Mouse (Mus musculus): ENCODE measurements around the gene Gnb1l.

The Gnb1l gene

GRCm38 (mm10) chr16:18498558-18498990 is at the start of gene Gnb1l, which contains the start of gene Rtl10:
Gene Gnb1l (plus strand): TSS chr16:18498713.
Gene Rtl10 (plus strand): TSS chr16:18498901.
- peak; percentile 94 for DNase-seq

- DNase-seq, result no peak
Observed at GRCm38 (mm10) chr16:18449005-18449404, 49.5 kb upstream of the Gnb1l start.

GRCm38 (mm10) chr16:18451486-18452181 is 46.9 kb upstream of the Gnb1l start:
- peak; percentile 66 for DNase-seq

GRCm38 (mm10) chr16:18452361-18452862 is 46.1 kb upstream of the Gnb1l start:
- DNase-seq, result no peak

- no peak for DNase-seq
Observed at GRCm38 (mm10) chr16:18453846-18454245, 44.7 kb upstream of the Gnb1l start.

GRCm38 (mm10) chr16:18455407-18455806 is 43.1 kb upstream of the Gnb1l start:
- no peak for DNase-seq

- no peak for DNase-seq
Observed at GRCm38 (mm10) chr16:18458661-18459060, 39.9 kb upstream of the Gnb1l start.

- DNase-seq, result no peak
Observed at GRCm38 (mm10) chr16:18459335-18459954, 39.1 kb upstream of the Gnb1l start.

GRCm38 (mm10) chr16:18459955-18460370 is 38.5 kb upstream of the Gnb1l start:
- no peak for DNase-seq

- no peak for DNase-seq
Observed at GRCm38 (mm10) chr16:18460826-18461225, 37.7 kb upstream of the Gnb1l start.

GRCm38 (mm10) chr16:18462031-18462430 is 36.5 kb upstream of the Gnb1l start:
- no peak for DNase-seq

GRCm38 (mm10) chr16:18462598-18462997 is 35.9 kb upstream of the Gnb1l start:
- no peak for DNase-seq

- no peak for DNase-seq
Observed at GRCm38 (mm10) chr16:18464271-18464670, 34.2 kb upstream of the Gnb1l start.

- DNase-seq, result no peak
Observed at GRCm38 (mm10) chr16:18470829-18471228, 27.7 kb upstream of the Gnb1l start.

- no peak for DNase-seq
Observed at GRCm38 (mm10) chr16:18471381-18471955, 27.0 kb upstream of the Gnb1l start.

- no peak for DNase-seq
Observed at GRCm38 (mm10) chr16:18471976-18472375, 26.5 kb upstream of the Gnb1l start.

GRCm38 (mm10) chr16:18472416-18472815 is 26.1 kb upstream of the Gnb1l start:
- no peak for DNase-seq

- DNase-seq, result no peak
Observed at GRCm38 (mm10) chr16:18472976-18473375, 25.5 kb upstream of the Gnb1l start.

GRCm38 (mm10) chr16:18474021-18474420 is 24.5 kb upstream of the Gnb1l start:
- DNase-seq, result no peak

- DNase-seq, result no peak
Observed at GRCm38 (mm10) chr16:18477996-18478395, 20.5 kb upstream of the Gnb1l start.

- DNase-seq, result no peak
Observed at GRCm38 (mm10) chr16:18479667-18480066, 18.8 kb upstream of the Gnb1l start.

GRCm38 (mm10) chr16:18480933-18481485 is 17.5 kb upstream of the Gnb1l start:
- no peak for DNase-seq

GRCm38 (mm10) chr16:18482431-18482830 is 16.1 kb upstream of the Gnb1l start:
- no peak for DNase-seq

- no peak for DNase-seq
Observed at GRCm38 (mm10) chr16:18483839-18484238, 14.7 kb upstream of the Gnb1l start.
